Mouse (Mus musculus) lung, adult 2 months (tissue): Measurements from ENCODE around the gene Cd68.

Experiments
- CTCF ChIP-seq: fragments of 200-500 bp; IDR thresholded peaks from 2 replicates; pipeline ENCODE4 v1.5.1; 2011; ENCODE audit warnings: mild to moderate bottlenecking, low read length, control low read depth; ENCODE audit not compliant: insufficient read depth
- POLR2A ChIP-seq: fragments of 200-500 bp; IDR thresholded peaks from 2 replicates; pipeline ENCODE4 v1.6.1; 2011; ENCODE audit warnings: low read depth, mild to moderate bottlenecking, control low read depth, low read length, borderline replicate concordance; ENCODE audit errors: extremely low read depth

DNA sequence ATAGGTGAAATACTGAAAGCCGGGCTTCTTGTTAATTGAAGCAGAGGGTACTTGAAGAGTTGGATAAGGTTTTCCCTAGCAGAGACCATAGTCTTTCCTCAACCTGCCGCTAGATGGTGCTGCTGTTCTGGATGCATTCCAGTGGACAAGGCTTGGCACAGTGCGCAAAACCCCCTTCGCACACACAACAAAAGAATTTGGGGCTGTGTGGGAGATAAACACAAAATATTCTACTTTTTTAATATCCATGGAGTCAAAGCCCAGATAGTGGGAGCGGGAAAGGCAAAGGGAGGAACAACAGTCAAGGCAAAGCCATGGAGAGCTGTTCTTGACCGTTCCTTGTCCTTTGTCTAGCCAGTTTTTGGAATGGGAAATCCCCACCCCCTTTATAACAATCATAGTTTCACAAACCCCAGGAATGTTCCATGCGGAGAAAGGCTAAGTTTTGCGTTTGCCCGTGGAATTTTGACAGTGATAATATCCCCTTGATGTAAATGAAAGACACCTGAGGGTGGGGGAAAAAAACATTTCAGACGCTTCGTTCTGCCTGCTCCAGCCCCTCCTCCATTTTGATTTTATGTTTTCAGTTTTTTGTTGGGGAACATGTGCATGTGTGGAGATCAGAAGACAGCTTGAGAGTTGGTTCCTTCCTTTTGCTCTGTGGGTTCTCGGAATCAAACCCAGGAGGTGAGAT lies 17.0 kb upstream of the Cd68 start:
- TF ChIP-seq CTCF (peak; percentile 96), POLR2A (no peak)
